Mouse (Mus musculus) ES-Bruce4 (cell line): ENCODE measurements around the gene Lrrtm3.

Source experiments
- CTCF ChIP-seq: IDR thresholded peaks from one replicate; pipeline ENCODE4 v1.8.1; 2011; ENCODE audit warnings: low read depth, low read length
- EP300 ChIP-seq: IDR thresholded peaks from 2 replicates; pipeline ENCODE4 v1.6.1; 2011; ENCODE audit warnings: low read depth, low read length; ENCODE audit not compliant: insufficient read depth
- POLR2A ChIP-seq: IDR thresholded peaks from one replicate; pipeline ENCODE4 v1.8.1; 2011; ENCODE audit warnings: low read length; ENCODE audit not compliant: insufficient read depth

DNA sequence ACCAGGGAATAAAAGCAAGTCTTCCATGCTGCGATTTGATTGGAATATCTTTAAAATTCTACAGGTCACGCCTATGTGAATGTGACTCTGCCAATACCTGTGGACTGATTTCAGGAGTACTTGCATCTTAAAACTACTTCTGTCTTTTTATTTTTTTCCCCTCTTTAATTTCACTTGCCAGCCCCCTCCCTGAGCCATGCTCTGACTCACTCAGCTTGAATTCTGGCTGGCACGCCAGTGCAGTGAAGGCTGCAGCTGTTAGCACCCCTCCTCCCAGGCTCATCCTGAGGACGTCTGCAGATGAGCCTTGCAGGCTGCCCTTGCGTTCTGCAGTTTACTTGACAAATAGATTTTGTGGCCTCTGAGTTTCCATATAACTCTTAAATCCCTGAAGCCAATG lies 14.1 kb downstream of the Lrrtm3 start:
- no peak for TF ChIP-seq POLR2A
- TF ChIP-seq CTCF: no peak
- TF ChIP-seq EP300: no peak
